Mouse (Mus musculus) midbrain, embryonic 10.5 days (tissue): ENCODE data around the gene Os9. TPM values are rescaled to one million over a fixed set of nuclear protein-coding genes. Genes with fewer than 3 reads are reported as not detected.

ENCODE experiments used
- DNase-seq: peaks from one replicate; pipeline ENCODE4 v3.0.0-alpha.2; 2017; ENCODE audit warnings: low spot score
- H3K27ac ChIP-seq: fragments of 300-500 bp; sonication (generic); replicated peaks from 2 replicates; pipeline ENCODE4 v1.5.1; 2016; ENCODE audit warnings: mild to moderate bottlenecking
- H3K27me3 ChIP-seq: fragments of 300-500 bp; sonication (generic); 2 replicates; pipeline ENCODE4 v1.6.1; 2016; ENCODE audit warnings: low read depth, mild to moderate bottlenecking; ENCODE audit not compliant: poor library complexity, severe bottlenecking
- H3K36me3 ChIP-seq: fragments of 300-500 bp; sonication (generic); 2 replicates; pipeline ENCODE4 v1.6.1; 2016; ENCODE audit warnings: mild to moderate bottlenecking, moderate library complexity
- H3K4me1 ChIP-seq: fragments of 300-500 bp; sonication (generic); 2 replicates; pipeline ENCODE4 v1.6.1; 2016
- H3K4me3 ChIP-seq: fragments of 300-500 bp; sonication (generic); 2 replicates; pipeline ENCODE4 v1.5.1; 2016; ENCODE audit warnings: mild to moderate bottlenecking, moderate library complexity
- H3K9me3 ChIP-seq: fragments of 300-500 bp; sonication (generic); replicated peaks from 2 replicates; pipeline ENCODE4 v1.6.1; 2016; ENCODE audit warnings: mild to moderate bottlenecking
- WGBS: fragments of 180-500 bp; shearing (Covaris S2); methylation state at CpG from one replicate; pipeline ENCODE4 v1.1.7; 2016; 5-methylcytosine and 5-hydroxymethylcytosine counted together
- polyA plus RNA-seq: library from polyadenylated mRNA; unstranded; fragments of >200 nt; fragmentation: Nextera tagmentation; extraction: Ambion mirVana; gene quantifications from 2 replicates; pipeline ENCODE4 v1.2.1, GENCODE M21; 2016

Gene Os9
- polyA plus RNA-seq, 1 experiment from 2014 or later, result 62.3 TPM

DNA sequence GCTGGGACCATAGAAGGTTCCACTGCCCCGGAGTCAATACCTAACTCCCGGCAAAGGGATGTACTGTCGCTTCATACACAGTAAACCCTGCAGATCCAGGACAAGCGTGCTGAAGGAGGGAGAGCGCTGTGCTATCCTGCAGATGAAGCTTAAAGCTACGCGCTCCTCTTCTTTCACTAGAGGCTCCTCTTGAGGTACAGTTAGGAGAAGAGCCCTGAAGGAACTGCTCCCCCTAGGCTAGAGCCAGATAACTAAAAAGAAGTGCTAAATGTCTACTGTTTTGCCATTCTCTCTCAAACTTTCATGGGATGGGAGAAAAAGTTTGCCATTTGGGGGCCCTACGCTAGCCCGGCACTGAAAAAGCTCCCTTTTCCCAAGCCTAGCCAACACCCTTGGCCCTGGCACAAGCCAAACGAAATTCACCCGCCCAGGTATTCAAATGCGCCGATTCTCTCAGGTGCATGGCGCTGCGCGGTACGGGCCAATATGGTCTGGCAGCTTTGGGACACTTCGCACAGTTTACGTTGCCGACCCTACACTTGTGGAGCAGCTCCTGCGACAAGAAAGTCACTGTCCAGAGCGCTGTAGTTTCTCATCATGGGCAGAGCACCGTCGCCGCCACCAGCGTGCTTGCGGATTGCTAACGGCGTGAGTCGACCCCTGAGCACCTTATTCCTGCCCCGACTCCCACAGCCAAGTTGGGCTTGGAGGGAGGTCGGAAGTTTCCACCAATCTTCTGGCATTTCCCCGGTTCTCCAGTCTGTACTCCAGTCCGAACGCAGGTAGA is 72.1 kb downstream of the Os9 start:
- Histone ChIP-seq H3K4me3 (peak overlapping the region; percentile 34), H3K36me3 (peaks cover 26% of the 10 kb centered on the region), H3K4me1 (peaks cover 18% of the 10 kb centered on the region), H3K27ac (no peak overlapping the region), H3K27me3 (peaks cover 60% of the 10 kb centered on the region), H3K9me3 (no peaks in the 10 kb centered on the region)
- WGBS, result 6% methylated on average over 35 of the region's 35 CpGs
- peak; percentile 30 for DNase-seq

- H3K36me3 ChIP-seq, result peaks cover 29% of the 10 kb centered on the region
- DNase-seq, result no peak
- H3K27me3 ChIP-seq, result peaks cover 60% of the 10 kb centered on the region
- H3K9me3 ChIP-seq, result no peaks in the 10 kb centered on the region
- H3K27ac ChIP-seq, result no peak within 1 kb of the TSS
- peaks cover 25% of the 10 kb centered on the region for H3K4me1 ChIP-seq
- 25% methylated on average over 5 of the region's 5 CpGs for WGBS
- peak within 1 kb of the TSS; percentile 34 for H3K4me3 ChIP-seq
Measured at GRCm38 (mm10) chr10:127047954-127048353, 73.0 kb downstream of the Os9 start, which contains the start of gene Cyp27b1. Cyp27b1 (plus strand) TSS chr10:127048250.

Other genes starting within 250 kb of the Os9 start
- 16.9 and 17.7 TPM in 2 replicates for gene Atp23, start 219.8 kb downstream of the Os9 start, polyA plus RNA-seq
- gene Ctdsp2, start 142.4 kb downstream of the Os9 start, polyA plus RNA-seq, result 36.8 and 39.3 TPM in 2 replicates
- 0.36 and 2.2 TPM in 2 replicates for gene Avil, start 120.4 kb downstream of the Os9 start, polyA plus RNA-seq
- 101 and 107 TPM in 2 replicates for gene Tsfm, start 90.3 kb downstream of the Os9 start, polyA plus RNA-seq
- gene Mettl1, start 79.7 kb downstream of the Os9 start, polyA plus RNA-seq, result 54.3 and 56.7 TPM in 2 replicates
- 0.19 and 0.26 TPM in 2 replicates for gene Eef1akmt3, start 79.6 kb downstream of the Os9 start, polyA plus RNA-seq
- 0.07 and 0.22 TPM in 2 replicates for gene Cyp27b1, start 72.9 kb downstream of the Os9 start, polyA plus RNA-seq
- gene March9, start 60.9 kb downstream of the Os9 start, polyA plus RNA-seq, result 1.3 and 1.7 TPM in 2 replicates
- 2,811 and 2,916 TPM in 2 replicates for gene Cdk4, start 57.6 kb downstream of the Os9 start, polyA plus RNA-seq
- gene Tspan31, start 50.9 kb downstream of the Os9 start, polyA plus RNA-seq, result 197 and 208 TPM in 2 replicates
- gene Agap2, start 45.8 kb downstream of the Os9 start, polyA plus RNA-seq, result 0.10 and 0.19 TPM in 2 replicates
- 4.9 and 6.1 TPM in 2 replicates for gene B4galnt1, start 44.1 kb upstream of the Os9 start, polyA plus RNA-seq
- gene Slc26a10, start 59.5 kb upstream of the Os9 start, polyA plus RNA-seq, result 0.87 and 1.4 TPM in 2 replicates
- gene Arhgef25, start 69.0 kb upstream of the Os9 start, polyA plus RNA-seq, result 24.8 and 28.7 TPM in 2 replicates
- gene Dtx3, start 74.6 kb upstream of the Os9 start, polyA plus RNA-seq, result 119 and 142 TPM in 2 replicates
- 16.5 and 18.1 TPM in 2 replicates for gene Pip4k2c, start 90.5 kb upstream of the Os9 start, polyA plus RNA-seq
- 14.9 and 29.4 TPM in 2 replicates for gene Kif5a, start 142.2 kb upstream of the Os9 start, polyA plus RNA-seq
- gene Dctn2, start 145.2 kb upstream of the Os9 start, polyA plus RNA-seq, result 212 and 239 TPM in 2 replicates
- gene Mbd6, start 167.9 kb upstream of the Os9 start, polyA plus RNA-seq, result 11.9 and 13.0 TPM in 2 replicates
- 180 and 187 TPM in 2 replicates for gene Mars, start 190.7 kb upstream of the Os9 start, polyA plus RNA-seq
- 1.1 and 1.3 TPM in 2 replicates for gene Arhgap9, start 200.8 kb upstream of the Os9 start, polyA plus RNA-seq
- gene Gli1, start 220.8 kb upstream of the Os9 start, polyA plus RNA-seq, result 7.8 and 11.0 TPM in 2 replicates
- 0.02 TPM in 1 of 2 replicates, not detected in the other for gene Inhbe, start 233.3 kb upstream of the Os9 start, polyA plus RNA-seq
- not detected in 2 replicates for gene Inhbc, start 249.3 kb upstream of the Os9 start, polyA plus RNA-seq